Mouse (Mus musculus) liver, embryonic 11.5 days (tissue): ENCODE results near the gene Arl14ep. TPM values are rescaled to one million over a fixed set of nuclear protein-coding genes. Genes with fewer than 3 reads are reported as not detected.

Experiments
- ATAC-seq: fragments of 200-750 bp; cut with Nextera tagmentation; replicated peaks from 2 replicates; pipeline ENCODE4 v1.8.0; 2017; ENCODE audit warnings: moderate number of reproducible peaks, mild to moderate bottlenecking, moderate TSS enrichment, moderate library complexity; ENCODE audit not compliant: low FRiP score
- DNase-seq: peaks from one replicate; pipeline ENCODE4 v3.0.0-alpha.2; 2017; ENCODE audit warnings: low spot score
- H3K27ac ChIP-seq: fragments of 300-500 bp; sonication (generic); 2 replicates; pipeline ENCODE4 v1.5.1; 2014; ENCODE audit warnings: mild to moderate bottlenecking, low read depth, low read length, control low read depth
- H3K27me3 ChIP-seq: fragments of 300-500 bp; sonication (generic); replicated peaks from 2 replicates; pipeline ENCODE4 v1.6.1; 2014; ENCODE audit warnings: low read length, mixed read lengths; ENCODE audit not compliant: control insufficient read depth, insufficient read depth
- H3K36me3 ChIP-seq: fragments of 300-500 bp; sonication (generic); 2 replicates; pipeline ENCODE4 v1.6.1; 2014; ENCODE audit warnings: mild to moderate bottlenecking, low read length, moderate library complexity, mixed read lengths; ENCODE audit not compliant: control insufficient read depth, insufficient read depth
- H3K4me1 ChIP-seq: fragments of 300-500 bp; sonication (generic); replicated peaks from 2 replicates; pipeline ENCODE4 v1.6.1; 2014; ENCODE audit warnings: low read length, mixed read lengths; ENCODE audit not compliant: control insufficient read depth, insufficient read depth
- H3K4me2 ChIP-seq: fragments of 300-500 bp; sonication (generic); 2 replicates; pipeline ENCODE4 v1.6.1; 2014; ENCODE audit warnings: mild to moderate bottlenecking, control low read depth, moderate library complexity
- H3K4me3 ChIP-seq: fragments of 300-500 bp; sonication (generic); 2 replicates; pipeline ENCODE4 v1.5.1; 2014; ENCODE audit warnings: low read depth, low read length, control low read depth
- H3K9ac ChIP-seq: fragments of 300-500 bp; sonication (generic); 2 replicates; pipeline ENCODE4 v1.6.1; 2014; ENCODE audit warnings: low read depth, low read length, control low read depth
- H3K9me3 ChIP-seq: fragments of 300-500 bp; sonication (generic); 2 replicates; pipeline ENCODE4 v1.6.1; 2016; ENCODE audit warnings: low read length, inconsistent platforms, mixed read lengths; ENCODE audit not compliant: control insufficient read depth
- WGBS: fragments of 180-500 bp; shearing (Covaris S2); extraction: QIAGEN DNeasy Blood & Tissue Kit; methylation state at CpG from one replicate; pipeline ENCODE4 v1.1.7; 2014; 5-methylcytosine and 5-hydroxymethylcytosine counted together
- polyA plus RNA-seq: library from polyadenylated mRNA; unstranded; fragments of >200 nt; fragmentation: Nextera tagmentation; extraction: Ambion mirVana; gene quantifications from 2 replicates; pipeline ENCODE4 v1.2.1, GENCODE M21; 2014

Arl14ep gene
- polyA plus RNA-seq, 1 experiment from 2014 or later, result 28.4 TPM

DNA sequence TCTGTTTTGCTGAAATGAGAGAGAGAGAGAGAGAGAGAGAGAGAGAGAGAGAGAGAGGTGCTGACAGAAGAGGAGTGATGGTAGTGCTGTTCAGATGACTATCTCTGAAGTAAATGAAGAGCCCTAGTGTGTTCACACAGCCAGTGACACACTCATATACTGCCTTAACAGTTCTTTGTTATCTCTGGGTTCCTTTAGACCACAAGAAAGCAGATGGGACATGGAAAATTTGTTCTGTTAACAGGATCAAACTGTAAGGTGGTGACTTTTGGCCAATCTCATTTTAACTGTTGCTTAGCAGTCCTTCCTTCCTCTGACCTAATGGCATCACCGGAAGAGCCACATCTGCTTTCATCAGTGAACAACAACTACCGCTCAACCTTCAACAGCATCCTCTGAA lies 10.7 kb upstream of the Arl14ep start:
- Histone ChIP-seq H3K36me3 (no peaks in the 10 kb centered on the region), H3K9ac (no peak overlapping the region), H3K9me3 (no peaks in the 10 kb centered on the region), H3K4me3 (no peak overlapping the region), H3K4me2 (no peak overlapping the region), H3K4me1 (no peaks in the 10 kb centered on the region), H3K27ac (no peak overlapping the region), H3K27me3 (no peaks in the 10 kb centered on the region)
- DNase-seq (no peak), ATAC-seq (no peak)
- 84% methylated on average over 2 of the region's 2 CpGs for WGBS

DNA sequence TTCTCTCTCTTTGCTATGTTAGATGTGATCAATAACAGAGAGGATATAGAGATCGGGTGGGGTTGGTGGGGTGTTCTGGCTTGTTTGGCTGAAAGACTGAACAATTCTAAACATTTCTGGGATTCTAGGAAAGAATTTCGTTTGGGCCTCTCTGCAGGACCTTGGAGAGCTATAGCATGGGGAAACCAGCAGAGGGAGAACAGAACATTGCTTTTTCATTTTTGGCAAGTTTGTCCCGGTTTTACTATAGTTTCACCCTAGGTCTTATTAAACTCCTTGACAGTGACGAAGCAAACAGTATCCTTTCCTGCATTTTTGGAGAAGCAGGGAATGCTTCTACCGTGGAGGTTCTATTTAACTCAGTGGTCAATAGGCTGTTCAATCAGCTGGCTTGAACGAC lies 8.3 kb upstream of the Arl14ep start:
- no peaks in the 10 kb centered on the region for H3K27me3 ChIP-seq
- H3K27ac ChIP-seq, result no peak overlapping the region
- no peak overlapping the region for H3K4me2 ChIP-seq
- H3K9ac ChIP-seq, result no peak overlapping the region
- DNase-seq, result no peak
- no peak overlapping the region for H3K4me3 ChIP-seq
- no peaks in the 10 kb centered on the region for H3K4me1 ChIP-seq
- WGBS, result 51% methylated on average over 6 of the region's 6 CpGs
- H3K36me3 ChIP-seq, result no peaks in the 10 kb centered on the region
- no peak for ATAC-seq
- no peaks in the 10 kb centered on the region for H3K9me3 ChIP-seq

DNA sequence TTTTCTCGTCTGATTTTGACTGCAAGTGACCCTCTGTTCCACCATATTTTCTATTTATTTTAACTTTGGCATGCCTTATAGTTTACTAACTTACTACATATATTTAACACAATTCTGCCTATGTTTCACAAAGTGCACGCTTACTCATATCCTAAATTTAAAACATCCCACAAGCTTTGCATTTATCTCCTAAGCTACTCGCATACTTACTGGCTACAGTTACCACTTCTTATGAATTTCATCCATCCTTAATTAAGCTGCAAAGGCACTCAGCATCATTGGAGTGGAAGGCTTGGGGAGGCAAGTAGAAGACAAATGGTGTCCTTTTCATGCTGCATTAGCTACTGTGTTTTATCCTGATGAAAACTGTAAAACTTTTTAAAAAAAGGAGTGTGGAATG lies 2.2 kb upstream of the Arl14ep start:
- Histone ChIP-seq H3K36me3 (no peaks in the 10 kb centered on the region), H3K27ac (no peak overlapping the region), H3K9me3 (no peaks in the 10 kb centered on the region), H3K4me1 (no peaks in the 10 kb centered on the region), H3K4me3 (no peak overlapping the region), H3K4me2 (no peak overlapping the region), H3K27me3 (no peaks in the 10 kb centered on the region), H3K9ac (no peak overlapping the region)
- no peak for DNase-seq
- ATAC-seq, result no peak
- WGBS, result 81% methylated on average over 3 of the region's 3 CpGs

DNA sequence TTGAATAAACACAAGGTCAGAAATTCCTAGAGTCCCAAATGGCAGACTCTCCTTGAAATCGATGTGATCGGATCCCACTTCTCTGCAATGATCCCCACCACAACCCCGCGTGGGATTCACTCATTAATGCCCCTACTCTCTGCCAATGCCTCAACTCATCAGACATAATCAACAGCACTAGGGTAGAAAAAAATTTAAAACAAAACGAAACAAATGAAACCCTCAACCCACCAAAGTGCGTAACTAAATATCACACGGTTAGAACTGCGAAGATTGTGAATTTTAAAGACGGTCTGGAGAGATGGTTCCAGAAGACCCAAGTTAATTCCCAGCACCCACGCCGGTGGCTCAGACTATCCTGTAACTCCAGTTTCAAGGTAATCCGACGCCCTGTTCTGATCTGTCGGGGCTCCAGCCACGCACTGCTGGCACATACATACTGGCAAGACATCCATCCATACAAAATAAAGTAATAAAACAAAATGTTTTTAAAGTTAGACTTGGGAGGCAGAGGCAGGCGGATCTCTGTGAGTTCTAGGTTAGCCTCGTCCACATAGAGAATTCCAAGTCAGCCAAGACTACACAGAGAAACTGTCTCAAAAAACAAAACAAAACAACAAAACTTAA lies 779 bp downstream of the Arl14ep start:
- Histone ChIP-seq H3K27me3 (no peaks in the 10 kb centered on the region), H3K27ac (no peak overlapping the region), H3K36me3 (0 out of 2 replicates have a peak, but pooled peaks cover 1% of the 10 kb centered on the region), H3K4me1 (no peaks in the 10 kb centered on the region; the same call in 1 of the 2 replicates), H3K9me3 (no peaks in the 10 kb centered on the region), H3K9ac (peak overlapping the region; percentile 95), H3K4me3 (peak overlapping the region; percentile 85), H3K4me2 (peak overlapping the region; percentile 72)
- DNase-seq (no peak), ATAC-seq (no peak)
- WGBS, result 54% methylated on average over 17 of the region's 17 CpGs

DNA sequence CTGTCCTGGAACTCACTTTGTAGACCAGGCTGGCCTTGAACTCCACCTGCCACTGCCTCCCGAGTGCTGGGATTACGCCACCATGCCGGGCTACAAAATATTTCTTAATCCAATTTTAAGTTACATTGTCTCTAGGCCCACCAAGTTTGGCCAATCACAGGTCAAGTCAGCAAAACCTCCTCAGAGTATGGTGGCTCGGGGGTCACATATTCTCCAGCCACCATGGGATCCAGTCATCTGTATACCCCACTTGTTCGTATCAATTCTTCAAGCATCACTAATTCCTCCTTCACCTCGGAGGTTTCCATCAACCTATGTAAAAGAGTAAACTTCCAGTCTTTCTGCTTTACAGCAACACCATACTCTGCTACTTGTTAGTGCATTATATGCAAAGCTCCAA lies 1.4 kb downstream of the Arl14ep start:
- no peak overlapping the region for H3K9ac ChIP-seq
- ATAC-seq (no peak), DNase-seq (no peak)
- WGBS, result 92% methylated on average over 6 of the region's 6 CpGs
- peak overlapping the region; percentile 85 for H3K4me3 ChIP-seq
- no peaks in the 10 kb centered on the region; the same call in 1 of the 2 replicates for H3K4me1 ChIP-seq
- no peaks in the 10 kb centered on the region for H3K9me3 ChIP-seq
- 0 out of 2 replicates have a peak, but pooled peaks cover 3% of the 10 kb centered on the region for H3K36me3 ChIP-seq
- H3K27ac ChIP-seq, result no peak overlapping the region
- peak overlapping the region; percentile 72 for H3K4me2 ChIP-seq
- H3K27me3 ChIP-seq, result no peaks in the 10 kb centered on the region

DNA sequence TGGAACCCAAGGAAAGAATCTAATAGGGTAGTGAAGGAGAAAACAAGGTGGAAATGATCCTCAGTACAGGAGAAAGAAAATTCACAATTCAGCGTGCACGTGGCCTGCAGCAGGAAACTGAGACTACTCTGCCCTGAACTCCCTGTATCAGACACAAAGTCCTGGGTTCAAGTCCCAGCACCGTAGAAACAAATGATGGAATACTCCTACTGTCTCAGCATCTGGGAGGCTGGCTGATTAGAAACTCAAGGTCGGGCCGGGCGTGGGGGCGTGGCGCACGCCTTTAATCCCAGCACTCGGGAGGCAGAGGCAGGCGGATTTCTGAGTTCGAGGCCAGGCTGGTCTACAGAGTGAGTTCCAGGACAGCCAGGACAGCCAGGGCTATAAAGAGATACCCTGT lies 3.3 kb downstream of the Arl14ep start:
- Histone ChIP-seq H3K36me3 (peaks cover 9% of the 10 kb centered on the region; the same call in 1 of the 2 replicates), H3K4me2 (no peak overlapping the region), H3K4me3 (no peak overlapping the region), H3K27me3 (no peaks in the 10 kb centered on the region), H3K9ac (no peak overlapping the region), H3K9me3 (no peaks in the 10 kb centered on the region), H3K4me1 (no peaks in the 10 kb centered on the region; the same call in 1 of the 2 replicates), H3K27ac (no peak overlapping the region)
- 92% methylated on average over 12 of the region's 12 CpGs for WGBS
- no peak for ATAC-seq
- DNase-seq, result no peak

DNA sequence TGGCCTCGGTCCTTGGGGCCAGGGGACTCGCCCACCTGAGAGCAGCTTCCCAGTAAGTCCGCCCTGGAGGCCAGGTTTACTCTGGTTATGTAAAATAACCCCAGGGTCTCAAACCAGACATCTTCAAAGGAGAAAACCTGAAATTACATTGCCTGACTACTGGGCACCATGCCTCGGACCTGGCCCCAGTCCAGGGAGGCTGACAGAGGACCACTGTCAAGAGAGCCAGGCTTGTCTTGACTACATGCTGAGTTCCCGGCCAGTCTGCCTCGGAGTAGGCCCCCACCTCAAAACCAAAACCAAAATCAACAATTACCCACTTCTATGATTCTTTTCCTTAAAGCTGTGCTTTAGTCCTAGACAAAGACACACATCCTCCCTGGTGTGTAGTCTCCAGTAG lies 5.9 kb downstream of the Arl14ep start:
- Histone ChIP-seq H3K9ac (no peak overlapping the region), H3K4me3 (no peak overlapping the region), H3K4me1 (no peaks in the 10 kb centered on the region; the same call in 1 of the 2 replicates), H3K27ac (no peak overlapping the region), H3K4me2 (no peak overlapping the region), H3K9me3 (no peaks in the 10 kb centered on the region), H3K27me3 (no peaks in the 10 kb centered on the region), H3K36me3 (peaks cover 16% of the 10 kb centered on the region; the same call in 1 of the 2 replicates)
- WGBS, result 91% methylated on average over 6 of the region's 6 CpGs
- DNase-seq (no peak), ATAC-seq (no peak)

DNA sequence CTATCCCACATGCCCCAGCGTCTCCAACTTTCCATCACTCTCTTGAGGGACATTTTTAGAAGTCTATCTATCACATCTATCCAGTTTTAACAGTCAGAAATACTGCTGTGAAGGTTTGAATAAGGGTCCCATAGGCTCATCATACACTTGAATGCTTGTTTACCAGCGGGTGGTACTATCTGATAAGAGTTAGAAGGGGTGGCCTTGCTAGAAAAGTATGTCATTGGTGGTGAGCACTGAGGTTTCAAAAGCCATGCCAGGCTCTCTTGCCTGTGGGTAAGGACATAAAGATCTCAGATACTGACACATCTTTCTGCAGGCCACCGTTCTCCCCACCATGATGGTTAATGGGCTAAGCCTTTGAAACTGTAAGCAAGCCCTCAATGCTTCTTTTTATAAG lies 10.7 kb downstream of the Arl14ep start:
- H3K4me2 ChIP-seq, result no peak overlapping the region
- peaks cover 16% of the 10 kb centered on the region; the same call in 1 of the 2 replicates for H3K36me3 ChIP-seq
- H3K4me3 ChIP-seq, result no peak overlapping the region
- DNase-seq (no peak), ATAC-seq (no peak)
- no peaks in the 10 kb centered on the region for H3K4me1 ChIP-seq
- no peaks in the 10 kb centered on the region for H3K27me3 ChIP-seq
- no peak overlapping the region for H3K9ac ChIP-seq
- no peak overlapping the region for H3K27ac ChIP-seq
- no peaks in the 10 kb centered on the region for H3K9me3 ChIP-seq
- WGBS, result 82% methylated on average over 3 of the region's 3 CpGs

DNA sequence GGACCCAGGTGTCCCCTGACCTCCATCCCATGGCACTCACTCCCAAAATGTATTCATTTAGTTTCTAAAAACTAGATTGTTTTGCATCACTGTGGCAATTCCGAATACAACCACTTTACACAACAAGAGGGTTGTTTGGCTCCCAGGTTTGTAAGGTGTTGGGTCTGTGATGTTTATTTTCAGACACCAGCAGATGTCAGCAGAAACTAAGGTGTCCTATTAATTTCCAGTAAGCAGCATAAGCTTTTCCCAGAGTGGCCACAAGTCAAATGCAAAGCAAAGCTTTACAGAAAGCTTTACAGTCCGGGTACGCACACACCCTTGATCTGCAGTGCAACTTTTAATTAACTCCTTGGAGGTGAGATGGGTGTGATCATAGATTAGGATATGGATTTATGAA lies 12.6 kb downstream of the Arl14ep start:
- WGBS, result 90% methylated on average over 3 of the region's 3 CpGs
- H3K27me3 ChIP-seq, result no peaks in the 10 kb centered on the region
- ATAC-seq, result no peak
- H3K4me3 ChIP-seq, result no peak overlapping the region
- H3K4me2 ChIP-seq, result no peak overlapping the region
- no peaks in the 10 kb centered on the region for H3K4me1 ChIP-seq
- H3K9me3 ChIP-seq, result no peaks in the 10 kb centered on the region
- no peak for DNase-seq
- H3K27ac ChIP-seq, result no peak overlapping the region
- H3K9ac ChIP-seq, result no peak overlapping the region
- H3K36me3 ChIP-seq, result peaks cover 7% of the 10 kb centered on the region; the same call in 1 of the 2 replicates
